In the genomic region with DNA sequence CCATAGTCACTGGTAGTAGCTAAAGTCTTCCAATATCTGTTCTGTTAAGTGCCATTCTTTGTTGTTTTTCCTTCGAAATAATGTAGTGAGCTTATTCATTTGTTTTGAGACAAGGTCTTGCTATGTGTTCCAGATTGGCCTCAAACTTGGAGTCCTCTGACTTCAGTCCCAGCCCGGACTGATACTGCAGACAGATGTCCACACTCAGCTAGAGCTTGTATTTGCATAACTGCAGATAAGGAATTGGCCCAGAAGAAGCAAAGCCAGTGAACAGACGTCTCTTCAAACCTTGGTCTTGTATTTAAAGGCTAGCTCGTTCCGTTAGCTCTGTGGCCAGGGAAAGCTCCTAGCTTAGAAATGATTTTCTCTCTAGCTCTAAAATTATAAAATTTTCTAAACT, we compare ENCODE assay signal across 12 mouse cellular contexts.
DNase-seq lines count a peak whose midpoint lies in the region.
"Had no signal": no experiment of that assay in that cellular context is flagged by ENCODE, and none has a peak within 500 bp of the region (broad histone marks: within the 10 kb centered on the region; RNA-seq: fewer than 3 reads in every experiment).

No protein-coding gene starts in this region.

- peak; percentile 8 for DNase-seq in kidney, postnatal 14 days
- DNase-seq in kidney, postnatal 10 days: no peak
- DNase-seq in ovary, adult 18-20 months (ENCODE audit: low spot score): peak; percentile 4
- no peak for DNase-seq in ovary, postnatal 10 days (ENCODE audit: low spot score)
- peak; percentile 72 to 73 for DNase-seq in heart, postnatal 10 days
- peak; percentile 10 for DNase-seq in lung, postnatal 36 days
- no peak for DNase-seq in right cerebral cortex, adult 2 months (ENCODE audit: low spot score in 2 of 2)
- no peak for DNase-seq in B cell, adult 2 months
- DNase-seq: gastrocnemius, adult 2 months; right cerebral cortex, postnatal 14 days; spleen, adult 18-20 months; thymus, adult 2 months had no signal

- intact Hi-C loops in heart, postnatal 10 days (cut with DNase I): loop anchor here (5.0 kb wide), 1 partner anchor 75 kb away; no protein-coding TSS in a partner anchor

Comparison
In these comparisons a context has a peak if more than half of its experiments do, and no peak if none do; other contexts are left out.
1. DNase-seq: peak in kidney, postnatal 14 days (single experiment), ovary, adult 18-20 months (single experiment), heart, postnatal 10 days (2 of 2) and lung, postnatal 36 days (single experiment); none in kidney, postnatal 10 days (single experiment), ovary, postnatal 10 days (single experiment), right cerebral cortex, adult 2 months (0 of 2) and B cell, adult 2 months (0 of 2).